Mouse (Mus musculus): Measurements from ENCODE around the gene Acadsb. TPM values are rescaled to one million over a fixed set of nuclear protein-coding genes. Genes with fewer than 3 reads are reported as not detected.
A peak's percentile ranks its signal among the peaks of the same experiment; 100 is the strongest.
"Not testable (repeated sequence)": the region's sequence is repeated elsewhere in the genome, so short reads cannot be mapped to it uniquely, and the experiment has no call there.

The Acadsb gene
- polyA plus RNA-seq, 1 experiment from 2014 or later: 99.7 TPM

GRCm38 (mm10) chr7:131411221-131411940 is 980 bp downstream of the Acadsb start:
- H3K27me3 ChIP-seq: no peaks in the 10 kb centered on the region
- WGBS: 65% methylated on average over 10 of the region's 10 CpGs
- peak overlapping the region; percentile 97 for H3K9ac ChIP-seq
- H3K4me2 ChIP-seq: peak overlapping the region; percentile 72
- H3K36me3 ChIP-seq: no peaks in the 10 kb centered on the region
- no peak overlapping the region for H3K27ac ChIP-seq
- no peaks in the 10 kb centered on the region for H3K9me3 ChIP-seq
- peaks cover 36% of the 10 kb centered on the region for H3K4me1 ChIP-seq (replicated peaks)
- no peak for ATAC-seq (ENCODE audit: low FRiP score)
- H3K4me3 ChIP-seq: peak overlapping the region; percentile 96

GRCm38 (mm10) chr7:131411941-131412270 is 1.5 kb downstream of the Acadsb start:
- Histone ChIP-seq H3K4me1 (replicated peaks) (peaks cover 36% of the 10 kb centered on the region), H3K4me2 (peak overlapping the region; percentile 72), H3K9ac (no peak overlapping the region), H3K4me3 (no peak overlapping the region), H3K27me3 (no peaks in the 10 kb centered on the region), H3K9me3 (no peaks in the 10 kb centered on the region), H3K36me3 (no peaks in the 10 kb centered on the region), H3K27ac (no peak overlapping the region)
- 74% methylated on average over 2 of the region's 2 CpGs for WGBS
- no peak for ATAC-seq (ENCODE audit: low FRiP score)

GRCm38 (mm10) chr7:131416742-131417141 is 6.3 kb downstream of the Acadsb start:
- H3K9me3 ChIP-seq; H3K9ac ChIP-seq; H3K36me3 ChIP-seq; H3K4me2 ChIP-seq; H3K27ac ChIP-seq; ATAC-seq (ENCODE audit: low FRiP score); H3K4me3 ChIP-seq; H3K27me3 ChIP-seq: not testable (repeated sequence)
- H3K4me1 ChIP-seq (replicated peaks): peaks cover 15% of the 10 kb centered on the region

DNA sequence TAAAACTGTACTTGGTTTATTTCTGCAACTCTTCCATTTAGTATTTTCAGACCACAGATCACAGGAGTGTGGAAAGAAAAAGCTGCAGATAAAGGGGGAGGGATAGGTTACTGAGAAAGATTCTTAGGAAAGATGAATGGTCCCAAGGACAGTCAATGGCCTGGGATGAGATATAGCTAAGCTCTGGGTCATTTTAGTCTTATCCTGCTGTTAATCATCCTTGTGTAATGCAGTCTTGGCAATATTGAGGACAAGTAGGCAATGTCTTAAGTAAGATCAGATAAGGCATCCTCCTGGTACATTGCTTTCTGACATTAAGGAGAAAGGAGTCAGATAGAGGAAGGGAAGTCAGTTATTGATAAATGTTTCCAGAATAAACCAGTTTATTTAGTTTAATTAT is 7.2 kb downstream of the Acadsb start:
- H3K4me3 ChIP-seq: no peak overlapping the region
- H3K4me1 ChIP-seq (replicated peaks): peaks cover 6% of the 10 kb centered on the region; the same call in 1 of the 2 replicates
- no peak overlapping the region for H3K27ac ChIP-seq
- H3K27me3 ChIP-seq: no peaks in the 10 kb centered on the region
- no peaks in the 10 kb centered on the region for H3K9me3 ChIP-seq
- H3K9ac ChIP-seq: no peak overlapping the region
- ATAC-seq (ENCODE audit: low FRiP score): no peak
- H3K36me3 ChIP-seq: no peaks in the 10 kb centered on the region
- no peak overlapping the region for H3K4me2 ChIP-seq

DNA sequence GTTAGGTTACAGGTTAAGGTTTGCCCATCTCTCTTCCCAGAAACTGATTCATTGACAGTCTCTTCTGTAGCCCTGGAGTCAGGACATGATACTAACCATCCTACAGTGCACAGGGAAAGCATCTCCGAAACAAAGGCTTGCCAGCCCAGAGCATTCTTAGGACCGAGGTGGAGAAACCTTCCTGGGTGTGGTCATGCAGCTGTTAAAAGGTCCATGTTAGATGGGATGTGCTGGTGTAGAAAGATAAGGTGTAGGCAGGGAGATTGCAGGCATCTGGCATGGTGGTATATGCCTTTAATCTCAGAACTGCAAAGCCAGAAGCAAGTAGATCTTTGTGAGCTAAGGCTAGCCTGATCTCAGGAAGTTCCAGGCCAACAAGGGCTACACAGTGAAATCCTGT is 14.5 kb downstream of the Acadsb start:
- WGBS: 91% methylated on average over 2 of the region's 2 CpGs
- no peaks in the 10 kb centered on the region for H3K27me3 ChIP-seq
- no peak for ATAC-seq (ENCODE audit: low FRiP score)

DNA sequence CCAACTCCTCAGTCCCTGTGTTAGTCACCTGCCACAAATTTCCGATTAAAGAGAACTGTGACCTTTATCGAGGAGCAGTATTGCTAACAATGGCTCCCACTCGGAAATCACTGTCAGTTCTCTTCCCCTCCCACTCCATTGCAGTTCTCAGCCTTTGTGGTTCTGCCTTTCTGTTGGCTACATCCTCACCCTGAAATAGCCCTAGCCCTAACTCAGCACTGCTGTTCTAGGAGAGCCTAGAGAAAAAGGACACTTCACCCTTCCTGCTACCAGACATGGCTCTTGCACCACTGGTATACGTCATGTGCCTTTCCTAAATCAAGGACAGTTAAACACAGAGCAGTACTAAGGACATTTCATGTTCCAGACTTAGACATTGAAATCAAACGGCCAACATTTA is 16.9 kb downstream of the Acadsb start:
- Histone ChIP-seq H3K36me3 (peaks cover 45% of the 10 kb centered on the region), H3K4me3 (no peak overlapping the region), H3K9me3 (no peaks in the 10 kb centered on the region), H3K27ac (no peak overlapping the region), H3K9ac (no peak overlapping the region), H3K4me2 (no peak overlapping the region), H3K27me3 (no peaks in the 10 kb centered on the region), H3K4me1 (replicated peaks) (no peaks in the 10 kb centered on the region)
- 86% methylated on average over 5 of the region's 5 CpGs for WGBS
- ATAC-seq (ENCODE audit: low FRiP score): no peak

More for the DNA sequence above, 14.5 kb downstream of the Acadsb start:
- H3K9me3 ChIP-seq: no peaks in the 10 kb centered on the region
- H3K4me2 ChIP-seq: no peak overlapping the region
- peaks cover 28% of the 10 kb centered on the region for H3K36me3 ChIP-seq
- H3K9ac ChIP-seq: no peak overlapping the region
- H3K4me3 ChIP-seq: no peak overlapping the region
- H3K4me1 ChIP-seq (replicated peaks): no peaks in the 10 kb centered on the region
- no peak overlapping the region for H3K27ac ChIP-seq

DNA sequence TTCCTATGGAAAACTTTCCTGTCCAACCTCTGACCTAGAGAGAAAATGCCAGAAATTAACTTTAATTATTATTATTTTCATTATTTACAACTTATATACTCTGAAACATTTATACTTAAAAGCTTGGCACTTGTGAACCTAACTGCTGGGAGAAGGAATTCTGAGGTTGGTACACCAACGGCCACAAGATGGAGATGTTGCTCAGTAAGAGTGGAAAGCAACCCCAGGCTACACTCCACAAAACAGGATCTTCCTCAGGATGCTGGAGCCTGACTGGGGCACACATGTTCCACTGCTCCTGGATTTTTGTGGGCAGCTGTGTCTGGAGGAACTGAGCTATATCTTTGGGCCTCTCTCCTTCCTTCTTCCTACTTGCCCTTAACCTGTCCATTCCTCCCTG is 21.8 kb downstream of the Acadsb start:
- Histone ChIP-seq H3K9ac (no peak overlapping the region), H3K4me3 (no peak overlapping the region), H3K27me3 (no peaks in the 10 kb centered on the region), H3K4me2 (no peak overlapping the region), H3K36me3 (peaks cover 44% of the 10 kb centered on the region), H3K27ac (no peak overlapping the region), H3K9me3 (no peaks in the 10 kb centered on the region), H3K4me1 (replicated peaks) (no peaks in the 10 kb centered on the region)
- WGBS: 18% methylated on average over 1 of the region's 1 CpGs
- no peak for ATAC-seq (ENCODE audit: low FRiP score)

GRCm38 (mm10) chr7:131434276-131434675 is 23.9 kb downstream of the Acadsb start:
- Histone ChIP-seq H3K27me3 (no peaks in the 10 kb centered on the region), H3K4me3 (no peak overlapping the region), H3K9ac (no peak overlapping the region), H3K36me3 (peaks cover 39% of the 10 kb centered on the region), H3K4me1 (replicated peaks) (no peaks in the 10 kb centered on the region), H3K9me3 (no peaks in the 10 kb centered on the region), H3K27ac (no peak overlapping the region), H3K4me2 (no peak overlapping the region)
- WGBS: 88% methylated on average over 1 of the region's 1 CpGs
- ATAC-seq (ENCODE audit: low FRiP score): no peak

DNA sequence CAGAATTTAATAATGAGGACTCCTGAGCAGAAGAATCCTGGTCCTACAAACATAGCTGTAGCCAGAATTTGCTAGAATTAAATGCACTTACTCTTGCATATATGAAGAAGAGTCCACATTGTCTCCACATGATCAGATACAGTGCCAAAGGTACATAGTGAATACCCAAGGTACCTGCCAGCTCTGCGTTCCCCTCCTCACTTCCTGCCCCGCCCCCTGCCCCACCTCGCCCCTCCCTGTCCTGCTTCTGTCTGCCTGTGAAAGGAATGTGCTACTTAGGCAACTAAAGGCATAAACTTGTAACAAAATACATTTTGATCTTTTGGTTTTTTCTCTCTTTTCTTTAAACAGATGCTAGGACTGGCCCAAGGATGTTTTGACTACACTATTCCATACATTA is 26.6 kb downstream of the Acadsb start:
- Histone ChIP-seq H3K36me3 (peaks cover 26% of the 10 kb centered on the region), H3K27me3 (no peaks in the 10 kb centered on the region), H3K9ac (no peak overlapping the region), H3K27ac (no peak overlapping the region), H3K4me1 (replicated peaks) (no peaks in the 10 kb centered on the region), H3K4me2 (no peak overlapping the region), H3K4me3 (no peak overlapping the region), H3K9me3 (no peaks in the 10 kb centered on the region)
- no peak for ATAC-seq (ENCODE audit: low FRiP score)
- WGBS: 68% methylated on average over 3 of the region's 3 CpGs

DNA sequence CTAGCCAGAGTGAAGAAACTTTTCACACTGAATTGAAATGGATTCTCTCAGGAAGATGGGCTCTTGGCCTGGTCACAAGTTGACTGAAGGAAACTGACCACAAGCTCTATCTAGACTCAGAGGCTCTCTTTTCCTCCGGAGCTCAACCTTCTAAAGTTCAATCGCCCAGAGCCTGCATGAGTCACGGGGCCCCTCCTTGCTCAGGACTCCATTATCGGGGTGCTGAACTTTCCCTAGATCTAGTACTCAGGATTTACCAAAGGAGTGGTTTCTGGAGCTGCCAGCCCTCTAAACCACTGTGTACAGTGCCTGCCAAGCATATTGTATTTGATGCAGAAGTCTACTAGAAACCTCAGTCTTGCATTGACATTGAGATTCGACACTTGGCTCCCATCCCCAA is 46.3 kb downstream of the Acadsb start:
- Histone ChIP-seq H3K36me3 (no peaks in the 10 kb centered on the region; the same call in 1 of the 2 replicates), H3K4me3 (no peak overlapping the region), H3K4me1 (replicated peaks) (no peaks in the 10 kb centered on the region), H3K27ac (no peak overlapping the region), H3K27me3 (0 out of 2 replicates have a peak, but pooled peaks cover 4% of the 10 kb centered on the region), H3K9me3 (0 out of 2 replicates have a peak, but pooled peaks cover 8% of the 10 kb centered on the region), H3K9ac (no peak overlapping the region), H3K4me2 (no peak overlapping the region)
- no peak for ATAC-seq (ENCODE audit: low FRiP score)
- WGBS: 91% methylated on average over 5 of the region's 5 CpGs

DNA sequence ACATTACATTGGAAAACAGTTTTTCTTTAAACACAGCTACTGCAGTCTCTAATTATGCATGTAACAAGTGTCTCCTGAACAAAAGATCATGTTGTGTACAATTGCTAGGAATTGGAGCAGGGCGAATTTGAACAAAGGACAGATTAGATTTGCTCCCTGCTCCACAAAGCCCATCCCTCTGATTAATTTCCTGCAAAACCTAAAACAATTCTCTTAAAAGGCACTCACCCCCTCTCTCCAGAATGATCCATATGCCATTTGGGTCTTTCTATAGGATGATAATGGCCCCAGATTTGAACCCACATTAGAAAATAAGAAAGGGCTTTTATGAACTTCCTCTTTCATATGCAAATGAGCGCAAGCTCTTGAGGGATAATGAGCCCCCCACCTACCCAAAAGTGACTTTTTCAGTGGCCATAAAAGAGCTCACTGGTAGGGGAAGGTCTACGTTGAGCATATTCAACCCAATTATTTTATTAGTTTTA is 54.8 kb downstream of the Acadsb start:
- ATAC-seq (ENCODE audit: low FRiP score): no peak; the same call in 1 of the 2 replicates

DNA sequence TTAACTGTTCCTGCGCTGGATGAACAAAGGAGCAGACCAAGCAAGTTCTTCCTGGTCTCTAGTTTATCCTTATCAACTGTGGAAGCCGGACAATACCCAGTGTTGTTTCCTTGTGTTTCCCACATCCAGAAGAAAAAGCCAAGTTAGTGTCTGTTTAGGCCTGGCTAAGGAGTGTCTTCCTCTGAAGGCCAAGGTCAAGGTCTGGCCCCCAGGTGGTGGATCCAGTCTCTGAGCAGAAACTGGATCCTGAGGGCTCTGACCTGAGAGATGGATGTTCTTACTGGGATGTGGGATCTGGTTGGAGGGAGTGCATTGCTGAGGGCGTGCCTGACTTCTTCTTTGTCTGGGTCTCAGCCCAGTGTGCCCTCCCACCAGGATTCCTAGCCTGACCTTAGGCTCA is 55.3 kb downstream of the Acadsb start:
- ATAC-seq (ENCODE audit: low FRiP score): no peak
- H3K9me3 ChIP-seq: no peaks in the 10 kb centered on the region
- no peaks in the 10 kb centered on the region for H3K36me3 ChIP-seq
- H3K4me2 ChIP-seq: no peak overlapping the region
- 27% methylated on average over 3 of the region's 3 CpGs for WGBS
- H3K9ac ChIP-seq: no peak overlapping the region
- no peak overlapping the region for H3K27ac ChIP-seq
- H3K4me1 ChIP-seq (replicated peaks): peaks cover 17% of the 10 kb centered on the region
- H3K4me3 ChIP-seq: no peak overlapping the region
- peaks cover 32% of the 10 kb centered on the region for H3K27me3 ChIP-seq

More for the DNA sequence above, 54.8 kb downstream of the Acadsb start:
- peaks cover 17% of the 10 kb centered on the region for H3K4me1 ChIP-seq (replicated peaks)
- WGBS: 11% methylated on average over 3 of the region's 3 CpGs
- H3K9ac ChIP-seq: no peak overlapping the region
- no peak overlapping the region for H3K4me2 ChIP-seq
- no peak overlapping the region for H3K27ac ChIP-seq
- H3K9me3 ChIP-seq: 0 out of 2 replicates have a peak, but pooled peaks cover 3% of the 10 kb centered on the region
- H3K4me3 ChIP-seq: no peak overlapping the region
- no peaks in the 10 kb centered on the region; the same call in 1 of the 2 replicates for H3K36me3 ChIP-seq
- H3K27me3 ChIP-seq: peaks cover 32% of the 10 kb centered on the region

DNA sequence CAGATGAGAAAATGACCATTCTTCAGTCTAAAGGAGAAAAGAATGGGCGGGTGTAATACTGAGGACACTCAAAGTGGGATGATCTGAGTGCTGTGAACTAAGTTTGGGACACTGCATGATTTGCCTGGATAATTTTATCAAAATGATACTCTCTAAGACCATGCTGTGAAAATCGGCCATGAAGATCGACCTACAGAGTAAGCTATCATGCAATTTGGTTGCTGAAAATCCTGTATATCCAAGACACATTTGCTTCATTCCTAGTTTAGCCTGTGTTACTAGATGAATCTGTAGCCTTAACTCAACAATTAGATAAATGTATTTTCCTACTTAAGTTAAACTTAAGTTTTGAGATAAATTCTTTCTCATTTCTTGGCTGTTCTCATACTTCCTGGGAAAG is 56.9 kb downstream of the Acadsb start:
- Histone ChIP-seq H3K9ac (no peak overlapping the region), H3K4me1 (replicated peaks) (peaks cover 17% of the 10 kb centered on the region), H3K27me3 (peaks cover 32% of the 10 kb centered on the region), H3K36me3 (no peaks in the 10 kb centered on the region), H3K27ac (no peak overlapping the region), H3K4me2 (no peak overlapping the region), H3K4me3 (no peak overlapping the region), H3K9me3 (no peaks in the 10 kb centered on the region)
- no peak for ATAC-seq (ENCODE audit: low FRiP score)
- WGBS: 90% methylated on average over 3 of the region's 3 CpGs

All from hindbrain, embryonic 13.5 days (tissue).